10 mouse cellular contexts compared by ENCODE assay signal in the genomic region with DNA sequence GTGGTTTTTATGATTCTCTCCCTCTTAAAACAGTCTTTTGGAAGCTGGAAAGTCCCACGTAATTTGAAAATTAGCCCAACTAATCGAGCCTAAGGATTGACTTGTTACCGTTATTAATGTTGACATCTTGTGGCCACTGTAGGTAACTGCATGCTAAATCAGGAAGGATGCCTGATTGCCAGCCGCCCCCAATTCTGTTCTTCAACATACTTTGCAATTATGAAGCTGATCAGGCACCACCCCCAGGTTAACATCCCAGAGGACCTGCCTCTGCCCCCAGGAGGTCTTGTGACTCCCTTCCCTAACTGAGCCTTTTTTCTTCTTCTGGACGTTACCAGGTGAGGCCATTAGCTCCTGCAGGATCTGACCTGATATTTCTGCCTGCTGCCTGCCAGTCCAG. TPM values are rescaled to one million over a fixed set of nuclear protein-coding genes. Genes with fewer than 3 reads are reported as not detected.
A peak's percentile ranks its signal among the peaks of the same experiment; 100 is the strongest.
DNase-seq lines count a peak whose midpoint lies in the region; ATAC-seq lines count a peak whose summit lies in the region.
"Had no signal": no experiment of that assay in that cellular context is flagged by ENCODE, and none has a peak within 500 bp of the region (broad histone marks: within the 10 kb centered on the region; RNA-seq: fewer than 3 reads in every experiment).

No protein-coding gene starts in this region.

- H3K27ac ChIP-seq in midbrain, embryonic 14.5 days (replicated peaks; ENCODE audit: low read depth, low read length): no peak overlapping the region
- H3K27ac ChIP-seq in midbrain, embryonic 10.5 days (replicated peaks): no peak overlapping the region
- H3K27ac ChIP-seq in hindbrain, embryonic 14.5 days: no peak overlapping the region
- H3K27ac ChIP-seq in limb, embryonic 13.5 days: no peak overlapping the region
- H3K27ac ChIP-seq: embryonic facial prominence, embryonic 15.5 days; liver, embryonic 15.5 days had no signal

- ATAC-seq in midbrain, embryonic 14.5 days (ENCODE audit: low FRiP score, low TSS enrichment): no peak
- no peak for ATAC-seq in hindbrain, embryonic 14.5 days (ENCODE audit: low FRiP score)
- no peak for ATAC-seq in limb, embryonic 13.5 days (ENCODE audit: low FRiP score, low read depth)
- no peak for ATAC-seq in frontal cortex, adult (ENCODE audit: low TSS enrichment)

- no peaks in the 10 kb centered on the region for H3K9me3 ChIP-seq in midbrain, embryonic 14.5 days (ENCODE audit: control insufficient read depth, low read length)
- no peaks in the 10 kb centered on the region for H3K9me3 ChIP-seq in midbrain, embryonic 10.5 days (replicated peaks)
- H3K9me3 ChIP-seq in hindbrain, embryonic 14.5 days (ENCODE audit: control insufficient read depth, low read length): no peaks in the 10 kb centered on the region
- H3K9me3 ChIP-seq in limb, embryonic 13.5 days: no peaks in the 10 kb centered on the region
- H3K9me3 ChIP-seq: embryonic facial prominence, embryonic 15.5 days; liver, embryonic 15.5 days had no signal

- 42% methylated on average over 5 of the region's 5 CpGs for WGBS in midbrain, embryonic 14.5 days
- 43% methylated on average over 5 of the region's 5 CpGs for WGBS in midbrain, embryonic 10.5 days
- WGBS in hindbrain, embryonic 14.5 days: 41% methylated on average over 5 of the region's 5 CpGs
- 6% methylated on average over 5 of the region's 5 CpGs for WGBS in limb, embryonic 13.5 days

- H3K4me2 ChIP-seq in midbrain, embryonic 14.5 days (ENCODE audit: low read length): no peak overlapping the region
- no peak overlapping the region for H3K4me2 ChIP-seq in hindbrain, embryonic 14.5 days (replicated peaks)
- 0 out of 2 replicates have a peak overlapping the region, but pooled peaks have one; percentile 9 for H3K4me2 ChIP-seq in limb, embryonic 13.5 days (replicated peaks)
- H3K4me2 ChIP-seq: embryonic facial prominence, embryonic 15.5 days; liver, embryonic 15.5 days had no signal

- H3K4me3 ChIP-seq in midbrain, embryonic 14.5 days (replicated peaks; ENCODE audit: low read depth, low read length): no peak overlapping the region
- no peak overlapping the region for H3K4me3 ChIP-seq in midbrain, embryonic 10.5 days
- H3K4me3 ChIP-seq in hindbrain, embryonic 14.5 days (replicated peaks; ENCODE audit: low read length): no peak overlapping the region
- H3K4me3 ChIP-seq in limb, embryonic 13.5 days: no peak overlapping the region
- H3K4me3 ChIP-seq: embryonic facial prominence, embryonic 15.5 days; liver, embryonic 15.5 days had no signal

- H3K9ac ChIP-seq in midbrain, embryonic 14.5 days (replicated peaks; ENCODE audit: low read length): no peak overlapping the region
- no peak overlapping the region for H3K9ac ChIP-seq in hindbrain, embryonic 14.5 days
- no peak overlapping the region; the same call in 1 of the 2 replicates for H3K9ac ChIP-seq in limb, embryonic 13.5 days
- H3K9ac ChIP-seq: embryonic facial prominence, embryonic 15.5 days; liver, embryonic 15.5 days had no signal

- H3K36me3 ChIP-seq in midbrain, embryonic 14.5 days (ENCODE audit: control insufficient read depth, insufficient read depth, low read length): no peaks in the 10 kb centered on the region
- no peaks in the 10 kb centered on the region for H3K36me3 ChIP-seq in midbrain, embryonic 10.5 days
- H3K36me3 ChIP-seq in hindbrain, embryonic 14.5 days (replicated peaks; ENCODE audit: control insufficient read depth, insufficient read depth): no peaks in the 10 kb centered on the region
- H3K36me3 ChIP-seq in limb, embryonic 13.5 days: no peaks in the 10 kb centered on the region
- H3K36me3 ChIP-seq: embryonic facial prominence, embryonic 15.5 days; liver, embryonic 15.5 days had no signal

- H3K4me1 ChIP-seq in midbrain, embryonic 14.5 days (ENCODE audit: control insufficient read depth, insufficient read depth, low read length): no peaks in the 10 kb centered on the region
- no peaks in the 10 kb centered on the region for H3K4me1 ChIP-seq in midbrain, embryonic 10.5 days
- no peaks in the 10 kb centered on the region for H3K4me1 ChIP-seq in hindbrain, embryonic 14.5 days (replicated peaks; ENCODE audit: control insufficient read depth, insufficient read depth, low read length)
- peaks cover 5% of the 10 kb centered on the region for H3K4me1 ChIP-seq in limb, embryonic 13.5 days
- H3K4me1 ChIP-seq: liver, embryonic 15.5 days had no signal

- DNase-seq in midbrain, embryonic 14.5 days: peak; percentile 68
- DNase-seq in midbrain, embryonic 10.5 days (ENCODE audit: low spot score): no peak
- peak; percentile 4 for DNase-seq in MEL-GATA-1-ER (ENCODE audit: extremely low read depth, low read depth)
- peak; percentile 88 for DNase-seq in cerebellum, adult 9-10 months
- peak; percentile 66 for DNase-seq in hindbrain, embryonic 14.5 days (ENCODE audit: low spot score)
- no peak for DNase-seq in spleen, adult 12 weeks (ENCODE audit: low spot score)

- H3K27me3 ChIP-seq in midbrain, embryonic 14.5 days (ENCODE audit: control insufficient read depth, insufficient read depth, low read length): no peaks in the 10 kb centered on the region
- no peaks in the 10 kb centered on the region for H3K27me3 ChIP-seq in midbrain, embryonic 10.5 days (ENCODE audit: low read depth, poor library complexity, severe bottlenecking)
- no peaks in the 10 kb centered on the region for H3K27me3 ChIP-seq in hindbrain, embryonic 14.5 days (ENCODE audit: control insufficient read depth, insufficient read depth, low read length)
- H3K27me3 ChIP-seq in limb, embryonic 13.5 days: no peaks in the 10 kb centered on the region
- H3K27me3 ChIP-seq: liver, embryonic 15.5 days had no signal

RNA-seq across cellular contexts. Expression of a gene that starts 20.0 kb away (rescaled TPM):
- 0.49 and 0.55 TPM in 2 replicates for polyA plus RNA-seq in midbrain, embryonic 14.5 days (2014; fragmentation: Nextera tagmentation; extraction: Ambion mirVana)
- polyA plus RNA-seq in midbrain, embryonic 10.5 days (2016; fragmentation: Nextera tagmentation; extraction: Ambion mirVana): 0.09 TPM in 1 of 2 replicates, not detected in the other
- 1.4 and 1.6 TPM in 2 replicates for polyA plus RNA-seq in hindbrain, embryonic 14.5 days (2014; fragmentation: Nextera tagmentation; extraction: Ambion mirVana)
- 0.52 and 0.57 TPM in 2 replicates for polyA plus RNA-seq in limb, embryonic 13.5 days (2015; fragmentation: Nextera tagmentation; extraction: Ambion mirVana)
- polyA plus RNA-seq: liver, embryonic 15.5 days had no signal

RNA-seq across cellular contexts. Expression of a gene that starts 29.2 kb away (rescaled TPM):
- 0.43 and 0.70 TPM in 2 replicates for polyA plus RNA-seq in midbrain, embryonic 14.5 days (2014; fragmentation: Nextera tagmentation; extraction: Ambion mirVana)
- 0.72 and 0.91 TPM in 2 replicates for polyA plus RNA-seq in midbrain, embryonic 10.5 days (2016; fragmentation: Nextera tagmentation; extraction: Ambion mirVana)
- polyA plus RNA-seq in hindbrain, embryonic 14.5 days (2014; fragmentation: Nextera tagmentation; extraction: Ambion mirVana): 1.0 and 1.2 TPM in 2 replicates
- polyA plus RNA-seq in limb, embryonic 13.5 days (2015; fragmentation: Nextera tagmentation; extraction: Ambion mirVana): 3.7 and 4.6 TPM in 2 replicates

Comparison
In these comparisons a context has a peak if more than half of its experiments do, and no peak if none do; other contexts are left out.
1. DNase-seq: peak in midbrain, embryonic 14.5 days (single experiment), MEL-GATA-1-ER (single experiment), cerebellum, adult 9-10 months (single experiment) and hindbrain, embryonic 14.5 days (single experiment); none in midbrain, embryonic 10.5 days (single experiment) and spleen, adult 12 weeks (single experiment).